7 mouse cellular contexts compared by ENCODE assay signal in the genomic region with DNA sequence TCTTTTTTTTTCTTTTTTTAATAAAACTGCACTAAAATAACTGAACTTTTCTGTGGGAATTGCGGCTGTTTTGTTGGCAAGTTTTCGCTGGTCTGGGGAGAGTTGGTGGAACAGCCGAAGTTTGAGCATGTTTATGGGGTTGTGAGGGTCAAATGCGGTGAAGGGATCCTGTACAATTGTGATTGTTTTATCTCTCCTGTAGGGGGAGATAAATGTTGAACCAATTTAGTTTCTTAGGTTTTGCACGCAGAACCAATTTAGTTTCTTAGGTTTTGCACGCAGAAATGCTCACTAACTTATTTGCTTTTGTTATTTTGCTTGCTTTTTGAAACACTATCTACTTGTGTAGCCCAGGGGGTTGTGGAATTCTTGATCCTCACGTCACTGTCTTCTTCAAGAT. TPM values are rescaled to one million over a fixed set of nuclear protein-coding genes. Genes with fewer than 3 reads are reported as not detected.
DNase-seq lines count a peak whose midpoint lies in the region; ATAC-seq and TF ChIP-seq lines count a peak whose summit lies in the region.

No protein-coding gene starts in this region.

- peak overlapping the region; percentile 98 for H3K4me3 ChIP-seq in testis, adult 2 months (ENCODE audit: control insufficient read depth, low read depth, low read length)
- peak overlapping the region; percentile 93 for H3K4me3 ChIP-seq in brown adipose tissue, adult 24 weeks (ENCODE audit: insufficient read depth, low read depth, low read length)
- peak overlapping the region; percentile 84 for H3K4me3 ChIP-seq in heart, embryonic 15.5 days
- H3K4me3 ChIP-seq in liver, embryonic 13.5 days (replicated peaks), result peak overlapping the region; percentile 91

- peak overlapping the region; percentile 96 for H3K4me2 ChIP-seq in heart, embryonic 15.5 days
- peak overlapping the region; percentile 97 for H3K4me2 ChIP-seq in liver, embryonic 13.5 days

- no peak for ATAC-seq in heart, embryonic 15.5 days (replicated peaks; ENCODE audit: insufficient number of reproducible peaks, insufficient read depth, low FRiP score, low read depth)
- ATAC-seq in liver, embryonic 13.5 days (ENCODE audit: low read depth), result no peak

- H3K9ac ChIP-seq in heart, embryonic 15.5 days, result peak overlapping the region; percentile 85
- H3K9ac ChIP-seq in liver, embryonic 13.5 days, result peak overlapping the region; percentile 94

- TF ChIP-seq POLR2A in testis, adult 2 months (IDR thresholded peaks at IDR 0.05; ENCODE audit: control insufficient read depth, low read depth, low read length), result no peak

- peaks cover 6% of the 10 kb centered on the region for H3K4me1 ChIP-seq in testis, adult 2 months (ENCODE audit: control insufficient read depth, insufficient read depth, low read length)
- no peaks in the 10 kb centered on the region for H3K4me1 ChIP-seq in brown adipose tissue, adult 24 weeks (ENCODE audit: control insufficient read depth, insufficient read depth, insufficient read length, low read length)
- H3K4me1 ChIP-seq in heart, embryonic 15.5 days (replicated peaks), result peaks cover 6% of the 10 kb centered on the region
- peaks cover 36% of the 10 kb centered on the region for H3K4me1 ChIP-seq in liver, embryonic 13.5 days (replicated peaks)

- no peak overlapping the region for H3K27ac ChIP-seq in testis, adult 2 months (ENCODE audit: control insufficient read depth, insufficient read depth, low read depth, low read length)
- H3K27ac ChIP-seq in brown adipose tissue, adult 24 weeks (replicated peaks; ENCODE audit: low read depth, low read length), result no peak overlapping the region
- H3K27ac ChIP-seq in heart, embryonic 15.5 days, result peak overlapping the region; percentile 93; the same call in 1 of the 2 replicates
- peak overlapping the region; percentile 92; the same call in 1 of the 2 replicates for H3K27ac ChIP-seq in liver, embryonic 13.5 days

- intact Hi-C loops in left cerebral cortex, postnatal 36 days (cut with DNase I), result no loop called here

- no peak for TF ChIP-seq CTCF in testis, adult 2 months (IDR thresholded peaks at IDR 0.05; ENCODE audit: control insufficient read depth, insufficient read depth, insufficient replicate concordance, low read depth, low read length)

- no peaks in the 10 kb centered on the region; the same call in 1 of the 2 replicates for H3K36me3 ChIP-seq in testis, adult 2 months (ENCODE audit: control insufficient read depth, insufficient read depth, low read length)
- H3K36me3 ChIP-seq in heart, embryonic 15.5 days, result no peaks in the 10 kb centered on the region
- no peaks in the 10 kb centered on the region for H3K36me3 ChIP-seq in liver, embryonic 13.5 days

- no peaks in the 10 kb centered on the region for H3K27me3 ChIP-seq in testis, adult 2 months (ENCODE audit: control insufficient read depth, insufficient read depth, low read length)
- H3K27me3 ChIP-seq in heart, embryonic 15.5 days, result 0 out of 2 replicates have a peak, but pooled peaks cover 2% of the 10 kb centered on the region
- peaks cover 13% of the 10 kb centered on the region for H3K27me3 ChIP-seq in liver, embryonic 13.5 days

- no peaks in the 10 kb centered on the region for H3K9me3 ChIP-seq in heart, embryonic 15.5 days (replicated peaks)
- H3K9me3 ChIP-seq in liver, embryonic 13.5 days (replicated peaks), result no peaks in the 10 kb centered on the region

- WGBS in heart, embryonic 15.5 days, result 10% methylated on average over 7 of the region's 7 CpGs
- 6% methylated on average over 7 of the region's 7 CpGs for WGBS in liver, embryonic 13.5 days (ENCODE audit: insufficient replicate concordance)

- no peak for DNase-seq in testis, postnatal 10 days (ENCODE audit: low spot score)
- DNase-seq in liver, embryonic 13.5 days, result peak; percentile 11
- peak; percentile 57 for DNase-seq in retina, embryonic 14.5 days (ENCODE audit: low spot score)
- no peak for DNase-seq in left cerebral cortex, postnatal 36 days (ENCODE audit: low spot score in 2 of 2)

RNA-seq across cellular contexts. Expression of gene Larp1b, which starts 1.7 kb away (rescaled TPM):
- polyA plus RNA-seq in testis, adult 2 months (2012; rRNA removed), result 114 and 127 TPM in 2 replicates
- polyA plus RNA-seq in brown adipose tissue, adult 24 weeks (2012; ENCODE audit: insufficient read depth, insufficient read length, missing spikeins), result 44.0 and 45.0 TPM in 2 replicates
- 15.0 and 16.0 TPM in 2 replicates for polyA plus RNA-seq in heart, embryonic 15.5 days (2015; fragmentation: Nextera tagmentation; extraction: Ambion mirVana)
- polyA plus RNA-seq in liver, embryonic 13.5 days (2015; fragmentation: Nextera tagmentation; extraction: Ambion mirVana), result 7.8 and 8.4 TPM in 2 replicates
- total RNA-seq in left cerebral cortex, postnatal 36 days (2021), result 10 to 100 TPM; 20.5 to 26.5 TPM

RNA-seq across cellular contexts. Expression of gene 1700034I23Rik, which starts 49.0 kb away (rescaled TPM):
- polyA plus RNA-seq in testis, adult 2 months (2012; rRNA removed), result 120 and 145 TPM in 2 replicates
- not detected in 2 replicates for polyA plus RNA-seq in brown adipose tissue, adult 24 weeks (2012; ENCODE audit: insufficient read depth, insufficient read length, missing spikeins)
- polyA plus RNA-seq in heart, embryonic 15.5 days (2015; fragmentation: Nextera tagmentation; extraction: Ambion mirVana), result 0.13 TPM in 2 replicates
- 0.05 TPM in 1 of 2 replicates, not detected in the other for polyA plus RNA-seq in liver, embryonic 13.5 days (2015; fragmentation: Nextera tagmentation; extraction: Ambion mirVana)
- total RNA-seq in left cerebral cortex, postnatal 36 days (2021), result under 1 TPM in 1 of 2 experiments, not detected in 1; 0.32 TPM

Comparison
In these comparisons a context has a peak if more than half of its experiments do, and no peak if none do; other contexts are left out.
1. H3K27ac ChIP-seq: peak in heart, embryonic 15.5 days (single experiment) and liver, embryonic 13.5 days (single experiment); none in testis, adult 2 months (single experiment) and brown adipose tissue, adult 24 weeks (single experiment).
2. DNase-seq: peak in liver, embryonic 13.5 days (single experiment) and retina, embryonic 14.5 days (single experiment); none in testis, postnatal 10 days (single experiment) and left cerebral cortex, postnatal 36 days (0 of 2).
3. RNA of gene 1700034I23Rik, which starts 49.0 kb away (polyA plus RNA-seq): 120 to 145 TPM in testis, adult 2 months; 0.13 TPM in heart, embryonic 15.5 days, 0.05 TPM in liver, embryonic 13.5 days and not detected in brown adipose tissue, adult 24 weeks; every median in the first group is over 100 times any median in the second.
4. Peak in every context shown above with its lines, with median percentiles within 50 percentile points of each other: H3K4me3 ChIP-seq.